Mouse (Mus musculus) retina, adult 2 months (tissue): ENCODE measurements at regions not wholly inside any gene's neighbourhood (a gene's known extent, or its start where the extent isn't known, plus 50 kb on each side); places are given as distances from the start of the nearest gene placed in this dataset.

ENCODE experiments used
- DNase-seq: peaks from one replicate; pipeline ENCODE4 v3.0.0-alpha.2; 2012; ENCODE audit warnings: low read depth, low spot score

DNA sequence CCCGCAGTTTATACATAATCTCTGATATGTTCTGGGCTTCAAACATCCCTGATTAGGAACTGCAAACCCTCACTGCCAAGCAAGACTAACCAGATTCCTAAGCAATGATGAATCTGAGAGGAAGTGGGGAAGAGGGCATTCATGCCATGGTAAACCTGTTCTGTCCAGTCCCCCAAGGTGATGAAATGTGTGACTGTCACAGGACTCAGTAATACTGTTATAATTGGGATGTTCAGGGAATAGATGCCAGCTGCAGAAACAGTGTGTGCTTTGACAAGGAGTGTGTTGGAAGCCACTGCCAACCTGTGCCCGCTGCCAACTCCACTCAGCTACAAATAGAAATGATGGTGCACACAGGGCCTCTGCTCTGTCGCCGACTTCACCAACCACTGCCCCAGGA lies 466.0 kb downstream of the Efna5 start:
- no peak for DNase-seq

DNA sequence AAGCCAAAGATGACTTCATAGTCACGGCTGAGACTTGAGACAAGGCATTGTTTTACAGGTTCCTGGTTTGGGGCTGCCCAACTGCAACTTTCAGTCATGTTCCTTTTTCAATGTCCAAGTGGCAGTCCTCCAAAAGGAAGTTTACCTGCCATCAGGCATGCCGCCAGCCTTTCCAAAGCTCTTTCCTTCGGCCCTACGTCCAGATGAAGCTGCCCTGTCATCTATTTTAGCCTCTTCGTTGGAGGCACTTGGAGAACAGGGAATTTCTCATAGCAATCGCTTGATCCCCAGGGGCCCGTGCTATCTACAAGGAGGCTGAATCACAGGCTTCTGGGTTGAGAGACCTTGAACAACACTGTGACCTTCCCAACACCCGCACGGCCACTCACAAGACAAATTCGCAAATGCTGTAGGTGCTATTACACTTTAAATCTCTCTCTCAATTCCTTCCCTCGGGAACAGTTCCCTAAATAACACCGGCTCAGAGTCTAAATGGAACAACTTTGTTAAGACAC lies 468.4 kb downstream of the Efna5 start:
- no peak for DNase-seq

DNA sequence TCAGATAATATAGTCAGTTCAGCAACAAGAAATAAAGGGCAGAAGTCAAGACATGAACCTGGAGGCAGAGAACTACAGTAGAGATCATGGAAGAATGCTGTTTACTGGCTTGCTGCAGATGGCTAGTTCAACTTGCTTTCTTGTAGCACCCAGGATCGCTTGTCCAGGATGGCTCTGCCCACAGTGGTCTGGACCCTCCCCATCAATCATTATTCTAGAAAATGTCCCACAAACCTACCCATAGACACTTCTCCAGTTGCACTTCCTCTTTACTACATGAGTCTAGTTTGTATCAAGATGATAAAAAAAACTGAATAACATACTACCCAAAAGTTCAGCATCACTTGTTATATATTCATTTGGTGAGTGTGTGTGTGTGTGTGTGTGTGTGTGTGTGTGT lies 477.4 kb downstream of the Efna5 start:
- no peak for DNase-seq

DNA sequence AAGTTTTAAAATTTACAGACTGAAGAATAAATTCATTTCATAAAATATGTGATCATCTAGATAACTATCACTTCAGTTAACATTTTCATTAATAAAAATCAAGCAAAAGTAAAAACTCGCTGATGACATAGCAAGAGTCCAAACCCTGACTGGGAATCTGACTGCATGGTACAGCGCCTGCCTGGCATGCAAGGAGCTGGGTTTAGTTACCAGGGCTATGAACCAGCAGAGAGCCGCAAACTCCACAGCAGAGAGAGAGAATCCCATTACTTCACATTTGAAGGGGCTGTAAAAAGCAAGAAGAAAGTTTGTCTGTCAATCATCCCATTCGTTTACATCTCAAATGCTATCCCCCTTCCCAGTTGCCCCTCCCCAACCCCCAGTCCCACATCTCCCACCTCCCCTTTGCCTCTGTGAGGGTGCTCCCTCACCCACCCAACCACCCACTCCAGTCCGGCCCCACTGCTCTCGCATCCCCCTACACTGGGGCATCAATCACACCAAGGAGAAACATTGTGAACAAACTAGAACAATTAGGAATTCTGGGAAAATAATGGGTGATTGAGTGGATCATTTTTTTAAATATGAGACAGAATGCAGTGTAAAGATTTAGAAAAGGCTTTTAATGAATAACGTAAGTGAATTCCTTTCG lies 487.6 kb downstream of the Efna5 start:
- no peak for DNase-seq

DNA sequence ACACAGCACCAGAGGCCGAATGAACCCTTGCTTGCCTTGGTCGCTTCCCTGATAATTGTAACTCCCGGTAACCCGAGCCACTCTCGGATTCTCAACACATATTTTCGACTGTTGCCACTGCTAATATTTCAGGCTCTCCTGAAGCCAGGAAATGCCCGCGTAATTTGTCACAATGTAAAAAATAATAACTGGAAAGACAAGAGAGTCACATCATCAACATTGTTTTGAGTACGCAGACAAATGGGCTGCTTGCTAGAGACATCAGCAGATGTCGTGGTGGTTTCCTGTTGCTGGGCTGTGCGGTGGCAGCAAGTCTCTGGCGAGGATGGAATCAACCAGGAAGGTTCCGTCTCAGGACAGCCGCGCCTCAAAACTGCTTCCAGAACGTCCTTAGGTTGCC lies 497.1 kb downstream of the Efna5 start:
- no peak for DNase-seq

DNA sequence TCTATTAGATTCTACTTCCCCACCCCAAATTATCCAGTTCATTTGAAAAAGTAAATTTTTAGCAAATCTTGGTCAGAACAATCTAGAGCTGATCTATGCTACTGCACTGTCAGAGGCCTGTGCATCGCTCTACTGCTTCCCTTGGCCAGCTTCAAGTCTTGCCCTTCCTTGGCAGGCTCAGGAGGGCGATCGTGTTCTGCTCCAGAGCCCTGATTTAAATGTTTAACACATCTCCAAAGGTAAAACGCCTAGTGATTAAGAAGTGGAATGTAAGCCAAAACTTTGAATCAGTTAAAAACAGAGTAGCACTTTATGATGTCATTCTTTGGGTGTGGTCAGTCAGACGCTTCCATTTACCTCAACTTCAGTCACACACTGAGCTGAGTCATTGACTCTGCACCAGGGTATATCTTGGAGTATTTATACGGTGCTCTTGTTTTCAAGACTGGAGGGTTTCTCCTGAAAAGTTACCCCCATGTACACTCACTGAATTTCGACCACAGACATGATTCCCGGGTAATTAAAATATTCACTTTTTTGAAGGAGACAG lies 502.2 kb downstream of the Efna5 start:
- DNase-seq, result no peak

DNA sequence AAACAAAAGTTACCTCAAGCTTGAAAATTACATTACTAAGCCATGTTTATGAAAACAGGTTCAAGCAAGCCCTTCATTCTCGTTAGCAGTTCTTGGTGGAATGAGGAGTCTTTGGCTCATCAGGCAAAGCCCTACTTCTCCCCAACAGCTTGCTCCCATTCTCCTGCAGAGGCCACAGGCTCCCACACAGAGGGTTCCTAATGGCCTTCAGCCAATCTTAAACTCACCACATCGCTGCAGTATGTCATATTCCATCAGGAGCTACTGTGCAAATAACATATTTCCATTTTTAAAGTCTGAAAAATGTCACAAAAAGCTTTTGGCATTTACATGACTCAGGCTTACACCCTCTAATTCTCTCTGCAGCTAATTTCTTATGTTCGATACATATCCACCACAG lies 512.0 kb downstream of the Efna5 start:
- no peak for DNase-seq

DNA sequence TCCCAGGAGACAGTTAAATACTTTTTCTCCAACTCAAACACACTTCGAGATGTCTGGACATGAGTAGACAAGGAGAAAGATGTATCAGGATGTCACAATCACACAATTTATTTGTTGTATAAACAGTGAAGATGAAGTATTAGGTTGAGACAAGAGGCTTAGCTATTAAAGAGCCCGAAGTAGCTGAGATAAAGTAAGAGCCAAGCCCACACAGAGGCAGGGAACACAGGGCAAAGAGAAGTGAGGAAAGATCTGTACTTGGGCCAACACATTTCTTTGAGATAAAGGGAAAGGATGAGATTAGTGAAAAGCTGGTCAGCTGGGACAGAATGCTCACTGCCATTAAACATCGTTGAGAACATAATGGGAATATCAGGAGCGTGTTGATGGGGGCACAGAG lies 513.2 kb downstream of the Efna5 start:
- no peak for DNase-seq

DNA sequence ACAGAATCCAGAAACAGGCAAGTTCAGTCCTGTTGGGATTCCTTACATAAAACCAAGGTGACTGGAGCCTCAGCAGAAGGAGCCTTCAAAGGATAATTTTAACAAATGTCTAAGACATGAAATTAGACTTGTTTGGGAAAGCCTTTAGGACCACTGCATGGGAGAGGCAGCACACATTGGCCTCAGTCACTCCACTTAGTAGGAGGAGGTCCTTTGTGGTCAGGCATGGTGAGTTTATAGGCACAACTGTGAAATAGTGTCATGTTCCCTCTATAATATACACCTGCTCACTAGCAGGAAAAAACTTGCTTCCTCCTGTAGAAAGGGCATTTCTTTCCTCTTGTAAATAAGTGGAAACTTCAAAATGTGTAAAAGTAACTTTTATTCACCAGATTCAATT lies 522.8 kb downstream of the Efna5 start:
- DNase-seq, result no peak

DNA sequence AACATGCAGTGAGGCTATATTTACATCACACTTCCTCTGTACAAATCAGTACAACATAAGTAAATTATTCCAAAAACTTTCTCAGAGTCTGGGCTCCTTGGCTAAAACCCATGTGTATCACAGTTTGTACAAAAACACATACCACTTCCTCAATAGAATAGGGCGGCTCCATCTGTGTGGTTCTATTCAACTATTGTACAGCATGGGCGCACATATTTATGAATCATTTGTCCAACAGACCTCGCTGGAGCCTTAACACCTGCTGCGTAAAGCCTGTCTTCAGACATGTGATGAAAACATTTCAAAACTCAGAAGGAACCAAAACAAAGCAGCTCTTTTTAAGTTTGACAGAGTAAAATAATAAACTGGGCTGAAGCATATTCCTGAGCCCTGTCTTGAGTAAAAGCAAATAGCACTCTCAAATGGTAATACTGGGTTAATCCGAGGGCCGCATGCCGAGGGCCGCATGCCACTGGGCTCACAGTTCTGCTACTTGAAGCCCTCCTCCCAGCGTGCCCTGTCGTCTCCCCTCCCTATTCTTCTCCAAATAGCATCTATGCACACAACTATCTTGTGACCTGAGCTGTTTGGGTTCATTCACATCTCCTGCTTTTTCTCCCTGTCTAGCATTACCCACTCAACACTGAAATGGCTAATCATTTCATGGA lies 543.1 kb downstream of the Efna5 start:
- no peak for DNase-seq

DNA sequence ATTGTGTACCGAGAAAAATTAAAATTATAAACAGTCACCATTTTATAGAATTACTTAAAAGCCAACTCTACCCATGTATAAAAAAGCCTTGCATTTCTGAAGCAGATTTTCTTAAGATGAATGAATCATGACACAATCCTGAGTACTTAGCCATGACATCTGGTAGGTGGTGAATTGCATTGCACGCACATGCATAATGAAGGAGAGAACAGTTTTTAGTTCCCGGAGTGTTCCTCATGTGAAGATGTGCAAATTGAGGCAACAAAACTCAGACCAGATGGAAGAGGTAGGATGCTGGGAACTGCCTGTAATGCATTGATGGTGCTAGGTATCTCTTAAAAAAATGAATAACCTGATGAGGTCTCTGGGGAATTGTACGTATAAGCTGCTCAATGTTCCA lies 550.9 kb downstream of the Efna5 start:
- DNase-seq, result no peak

DNA sequence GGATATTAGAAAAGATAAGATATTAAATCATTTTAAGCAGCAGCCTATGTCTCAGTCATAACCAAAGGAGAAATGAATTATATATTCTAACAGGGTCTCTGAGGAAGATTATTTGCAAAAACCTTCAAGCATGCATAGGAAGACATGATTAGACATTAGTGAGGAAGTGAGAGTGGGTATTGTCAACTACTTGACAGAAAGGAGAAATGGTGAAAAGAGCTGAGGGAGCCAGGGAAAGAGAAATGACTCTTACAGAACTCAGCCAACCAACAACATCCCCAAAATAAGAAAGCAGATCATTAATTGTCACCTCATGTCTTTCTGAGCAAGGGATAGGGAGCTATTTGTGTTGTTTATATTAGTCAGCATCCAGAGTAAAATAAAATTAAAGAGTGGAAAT lies 554.3 kb downstream of the Efna5 start:
- DNase-seq, result no peak

DNA sequence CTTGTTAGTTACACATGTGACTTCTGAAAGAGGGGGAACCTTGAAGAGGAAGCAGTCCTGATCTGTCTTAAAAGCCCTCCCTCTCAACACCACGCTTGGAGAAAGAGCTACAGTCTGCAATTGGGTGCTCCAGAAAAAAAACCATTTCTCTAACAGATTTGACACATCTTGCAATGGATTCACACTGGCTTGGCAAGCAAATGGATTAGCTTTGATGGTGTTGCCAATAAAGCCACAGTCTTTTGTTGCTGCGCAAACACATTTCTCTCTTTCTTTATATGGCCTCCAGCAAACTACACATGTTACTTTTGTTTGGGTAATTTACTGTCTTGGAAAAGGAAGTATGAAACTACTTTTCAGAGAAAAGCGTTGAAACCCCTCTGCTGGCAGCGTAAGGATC lies 562.1 kb downstream of the Efna5 start:
- DNase-seq, result no peak

DNA sequence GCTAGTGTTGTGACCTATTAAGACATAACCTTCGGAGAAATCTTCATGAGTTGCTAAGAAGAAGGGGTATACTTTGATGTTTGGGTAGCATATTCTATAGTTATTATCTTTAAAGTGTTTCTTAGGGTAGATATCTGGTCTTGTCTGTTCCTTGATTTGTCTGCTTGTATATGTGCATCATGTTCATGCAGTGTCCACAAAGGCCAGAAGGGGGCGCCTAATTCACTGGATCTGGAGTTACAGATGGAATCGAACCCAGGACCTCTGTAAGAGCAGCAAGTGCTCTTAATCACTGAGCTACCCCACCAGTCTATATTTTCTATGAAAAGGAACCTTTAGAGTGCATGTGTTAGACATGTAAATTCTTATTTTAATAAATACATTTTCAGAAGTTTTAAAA lies 571.1 kb downstream of the Efna5 start:
- no peak for DNase-seq

DNA sequence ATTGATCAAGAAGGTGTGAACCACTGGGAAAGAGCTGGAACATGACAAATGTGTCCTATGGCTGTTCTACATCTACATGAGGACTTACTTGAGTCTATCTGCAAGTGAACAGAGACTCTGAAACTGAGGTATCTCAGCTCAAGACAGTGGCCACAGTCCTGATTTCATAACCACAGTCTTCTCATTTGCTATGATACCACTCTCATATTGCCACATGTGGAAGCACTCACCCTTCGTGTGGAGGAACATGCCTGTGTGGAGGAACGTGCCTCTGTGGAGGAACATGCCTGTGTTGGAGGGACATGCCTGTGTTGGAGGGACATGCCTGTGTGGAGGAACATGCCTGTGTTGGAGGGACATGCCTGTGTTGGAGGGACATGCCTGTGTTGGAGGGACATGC lies 574.0 kb downstream of the Efna5 start:
- DNase-seq, result no peak

DNA sequence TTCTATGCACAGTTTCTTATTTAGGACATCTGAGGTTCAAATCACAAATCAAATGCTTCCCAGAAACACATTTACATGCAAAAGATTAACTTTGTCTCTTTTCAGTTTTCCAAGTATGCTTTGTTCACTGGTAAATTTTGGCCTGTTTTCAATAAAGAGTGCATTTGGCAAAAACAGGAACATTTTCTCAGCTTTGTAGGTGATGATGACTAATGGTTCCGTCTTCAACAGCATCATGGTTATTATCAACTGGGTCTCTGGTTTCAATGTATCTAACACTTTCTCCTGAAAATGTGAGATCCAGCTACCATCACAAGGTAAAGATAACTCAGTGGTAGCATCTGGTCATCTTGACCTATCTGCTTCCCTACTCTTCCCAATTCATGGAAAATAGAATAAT lies 574.6 kb downstream of the Efna5 start:
- no peak for DNase-seq

DNA sequence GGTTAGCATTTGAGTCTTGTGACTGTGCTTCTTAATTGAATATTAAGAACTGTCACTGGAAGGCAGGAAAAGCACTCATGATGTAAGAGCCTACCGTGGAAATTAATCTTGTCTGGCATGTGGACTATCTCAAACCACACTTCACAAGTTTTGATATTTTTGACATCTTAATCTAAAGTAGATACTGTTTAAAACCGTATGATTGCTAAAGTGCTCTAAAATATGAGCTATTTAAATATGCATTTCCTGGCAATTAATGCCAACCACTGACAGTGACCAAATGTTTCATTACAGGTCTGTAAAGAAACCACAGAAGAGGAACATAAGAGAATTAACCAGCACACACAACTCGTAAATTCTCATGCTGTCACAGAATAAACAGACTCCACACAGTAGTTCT lies 576.0 kb downstream of the Efna5 start:
- no peak for DNase-seq

DNA sequence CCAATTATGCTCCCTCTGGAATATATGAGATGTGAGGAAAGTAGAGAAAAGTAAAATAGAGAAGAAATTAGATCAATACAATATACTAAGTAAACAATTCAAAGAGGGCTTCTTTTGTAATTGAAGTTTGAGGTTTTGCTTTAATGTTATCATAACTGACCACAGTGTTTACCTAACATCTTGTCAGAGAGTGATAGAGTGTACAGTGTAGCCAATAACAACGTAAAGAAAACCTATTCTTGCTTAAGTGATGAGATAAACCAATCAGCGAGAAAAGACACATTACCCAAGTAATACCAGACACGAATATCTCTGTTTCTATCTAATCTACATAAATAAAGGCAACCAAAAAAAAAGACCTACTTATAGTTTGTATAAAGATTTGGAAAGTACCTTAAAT lies 577.0 kb downstream of the Efna5 start:
- no peak for DNase-seq

DNA sequence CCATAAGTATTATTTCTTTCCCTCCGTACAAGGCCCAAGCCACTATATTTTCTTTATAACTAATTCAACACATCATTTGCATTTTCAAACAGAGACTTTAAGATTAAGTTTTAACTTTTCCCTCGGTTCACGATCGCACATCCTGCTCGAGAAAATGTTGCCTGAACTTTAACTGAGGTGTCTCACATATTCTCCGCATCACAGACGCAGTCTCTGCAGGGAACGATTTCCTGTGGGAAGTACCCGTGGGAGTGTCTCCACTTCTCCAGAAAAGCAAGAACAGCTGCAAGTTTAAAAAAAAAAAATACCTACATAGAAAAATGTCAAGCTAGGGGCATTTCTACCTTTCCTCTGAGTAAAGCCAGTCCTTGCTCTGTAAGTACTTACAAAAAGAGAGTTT lies 581.2 kb downstream of the Efna5 start:
- no peak for DNase-seq

DNA sequence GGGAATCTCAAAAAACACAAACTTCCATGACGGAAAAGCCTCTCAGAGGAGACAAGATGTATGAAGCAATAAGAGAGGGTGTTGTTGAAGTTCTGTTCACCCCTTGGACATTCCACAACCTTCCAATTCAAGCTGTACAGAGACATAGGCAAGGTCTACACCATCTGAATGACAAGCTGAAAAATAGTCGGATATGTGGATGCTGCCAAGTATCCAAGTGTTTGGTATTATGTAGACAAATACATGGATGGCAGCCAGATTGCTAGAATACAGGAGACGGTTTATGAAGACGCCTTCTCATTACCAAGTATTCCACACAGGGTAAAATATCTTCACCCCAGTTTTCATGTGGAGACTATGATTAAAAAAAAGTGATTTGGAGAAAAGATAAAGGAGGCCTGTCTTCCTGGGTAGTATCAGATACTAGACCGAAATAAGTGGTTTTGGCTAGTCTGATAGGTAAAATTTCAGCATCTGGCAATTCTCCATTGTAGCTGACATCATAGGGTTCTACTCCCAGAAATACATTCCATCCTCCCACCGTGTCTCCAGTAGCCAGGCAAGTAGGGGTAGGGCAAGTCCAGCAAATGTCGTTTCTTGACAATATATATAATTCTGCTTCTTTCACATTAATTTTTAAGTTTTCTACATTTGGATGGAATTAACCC lies 583.6 kb downstream of the Efna5 start:
- DNase-seq, result no peak

DNA sequence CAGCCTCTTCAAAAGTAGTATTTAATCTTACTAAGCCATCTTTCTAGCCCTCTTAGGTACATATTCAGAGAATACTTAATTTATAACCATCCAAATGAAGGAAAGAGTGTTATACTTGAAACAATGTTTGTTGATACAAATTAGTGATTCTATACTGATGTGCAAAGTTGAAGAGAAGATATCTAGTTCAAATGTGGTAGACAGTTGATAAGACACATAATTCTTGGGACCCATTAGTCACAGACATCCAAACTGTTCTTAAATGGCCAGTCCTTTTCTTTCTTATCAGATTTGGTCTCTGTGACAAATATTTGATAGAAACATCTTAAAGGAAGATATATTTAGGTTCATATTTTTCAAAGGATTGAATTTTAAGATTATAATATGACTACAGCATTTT lies 585.7 kb downstream of the Efna5 start:
- DNase-seq, result no peak

DNA sequence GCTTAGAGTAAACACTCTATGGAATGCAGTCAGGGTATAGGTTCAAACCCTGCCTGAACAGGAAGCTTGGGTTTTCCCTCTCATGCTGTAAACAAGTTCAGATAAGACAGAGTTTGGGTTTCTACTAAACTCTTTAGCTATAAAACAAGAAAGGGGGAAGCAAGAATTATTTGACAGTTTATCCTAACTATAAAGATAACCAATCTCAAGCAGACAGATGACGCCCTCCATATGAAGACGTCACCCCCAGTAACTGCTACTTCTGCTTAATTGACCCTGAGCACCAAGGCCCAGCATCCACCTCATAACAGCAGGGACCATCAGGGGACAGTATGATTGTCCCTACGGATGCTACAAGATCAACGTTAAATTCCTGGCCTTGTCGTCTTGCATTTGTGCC lies 588.4 kb downstream of the Efna5 start:
- DNase-seq, result no peak

DNA sequence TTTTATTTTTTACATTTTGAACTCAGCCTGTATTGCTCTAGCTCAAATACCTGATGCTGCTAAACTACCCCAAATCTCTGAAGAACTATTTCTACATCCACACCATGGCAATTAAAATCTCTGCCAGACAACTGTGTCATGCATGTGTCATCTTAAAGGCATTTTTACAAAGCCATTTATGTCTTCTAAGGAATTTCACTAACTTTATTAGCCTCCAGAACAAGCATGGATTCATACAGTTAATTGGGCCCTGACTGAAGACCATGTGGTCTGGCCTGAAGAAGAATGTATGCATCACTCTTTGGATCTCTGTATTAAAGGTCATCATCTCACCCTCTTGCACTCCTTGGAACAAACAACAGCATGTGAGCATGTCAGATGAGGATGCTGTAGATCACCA lies 593.5 kb downstream of the Efna5 start:
- DNase-seq, result no peak
